Mouse (Mus musculus): Measurements from ENCODE around the gene Slc39a2.
"Not testable (repeated sequence)": the region's sequence is repeated elsewhere in the genome, so short reads cannot be mapped to it uniquely, and the experiment has no call there.

Gene Slc39a2

GRCm38 (mm10) chr14:51892191-51892939, at the start of gene Slc39a2:
Slc39a2 (plus strand) TSS chr14:51892889.
- Histone ChIP-seq H3K36me3 (ENCODE audit: control insufficient read depth, insufficient read depth, low read length, poor library complexity, severe bottlenecking) (peaks cover 9% of the 10 kb centered on the region), H3K27me3 (ENCODE audit: control insufficient read depth, insufficient read depth, low read length, poor library complexity, severe bottlenecking) (no peaks in the 10 kb centered on the region)
- no peak for DNase-seq (ENCODE audit: low read depth, low spot score)

- no peak for DNase-seq (ENCODE audit: low read depth, low spot score)
- Histone ChIP-seq H3K36me3 (ENCODE audit: control insufficient read depth, insufficient read depth, low read length, poor library complexity, severe bottlenecking) (no peaks in the 10 kb centered on the region), H3K27me3 (ENCODE audit: control insufficient read depth, insufficient read depth, low read length, poor library complexity, severe bottlenecking) (no peaks in the 10 kb centered on the region; the same call in 1 of the 2 replicates)
These were observed 48.8 kb upstream of the Slc39a2 start for GRCm38 (mm10) chr14:51843882-51844281.

- DNase-seq (ENCODE audit: low read depth, low spot score): no peak
- H3K27me3 ChIP-seq (ENCODE audit: control insufficient read depth, insufficient read depth, low read length, poor library complexity, severe bottlenecking): no peaks in the 10 kb centered on the region
- H3K36me3 ChIP-seq (ENCODE audit: control insufficient read depth, insufficient read depth, low read length, poor library complexity, severe bottlenecking): no peaks in the 10 kb centered on the region
These were observed 46.1 kb upstream of the Slc39a2 start for GRCm38 (mm10) chr14:51846566-51846965.

GRCm38 (mm10) chr14:51851006-51851405, 41.7 kb upstream of the Slc39a2 start:
- not testable (repeated sequence) for DNase-seq (ENCODE audit: low read depth, low spot score); H3K36me3 ChIP-seq (ENCODE audit: control insufficient read depth, insufficient read depth, low read length, poor library complexity, severe bottlenecking); H3K27me3 ChIP-seq (ENCODE audit: control insufficient read depth, insufficient read depth, low read length, poor library complexity, severe bottlenecking)

GRCm38 (mm10) chr14:51853399-51853798, 39.3 kb upstream of the Slc39a2 start, which contains the start of gene Ear6:
Ear6 (plus strand) TSS chr14:51853699.
- H3K27me3 ChIP-seq (ENCODE audit: control insufficient read depth, insufficient read depth, low read length, poor library complexity, severe bottlenecking): no peaks in the 10 kb centered on the region
- H3K36me3 ChIP-seq (ENCODE audit: control insufficient read depth, insufficient read depth, low read length, poor library complexity, severe bottlenecking): no peaks in the 10 kb centered on the region
- DNase-seq (ENCODE audit: low read depth, low spot score): no peak

- not testable (repeated sequence) for DNase-seq (ENCODE audit: low read depth, low spot score)
These were observed 37.4 kb upstream of the Slc39a2 start for GRCm38 (mm10) chr14:51855280-51855679.

GRCm38 (mm10) chr14:51863603-51864002, 29.1 kb upstream of the Slc39a2 start:
- not testable (repeated sequence) for DNase-seq (ENCODE audit: low read depth, low spot score); H3K27me3 ChIP-seq (ENCODE audit: control insufficient read depth, insufficient read depth, low read length, poor library complexity, severe bottlenecking)

More at GRCm38 (mm10) chr14:51855280-51855679, 37.4 kb upstream of the Slc39a2 start:
- H3K27me3 ChIP-seq (ENCODE audit: control insufficient read depth, insufficient read depth, low read length, poor library complexity, severe bottlenecking); H3K36me3 ChIP-seq (ENCODE audit: control insufficient read depth, insufficient read depth, low read length, poor library complexity, severe bottlenecking): not testable (repeated sequence)

GRCm38 (mm10) chr14:51870756-51871155, 21.9 kb upstream of the Slc39a2 start:
- no peaks in the 10 kb centered on the region for H3K36me3 ChIP-seq (ENCODE audit: control insufficient read depth, insufficient read depth, low read length, poor library complexity, severe bottlenecking)
- no peak for DNase-seq (ENCODE audit: low read depth, low spot score)
- no peaks in the 10 kb centered on the region for H3K27me3 ChIP-seq (ENCODE audit: control insufficient read depth, insufficient read depth, low read length, poor library complexity, severe bottlenecking)

More at GRCm38 (mm10) chr14:51863603-51864002, 29.1 kb upstream of the Slc39a2 start:
- H3K36me3 ChIP-seq (ENCODE audit: control insufficient read depth, insufficient read depth, low read length, poor library complexity, severe bottlenecking): not testable (repeated sequence)

GRCm38 (mm10) chr14:51871741-51872140, 20.9 kb upstream of the Slc39a2 start:
- DNase-seq (ENCODE audit: low read depth, low spot score): no peak
- Histone ChIP-seq H3K36me3 (ENCODE audit: control insufficient read depth, insufficient read depth, low read length, poor library complexity, severe bottlenecking) (no peaks in the 10 kb centered on the region), H3K27me3 (ENCODE audit: control insufficient read depth, insufficient read depth, low read length, poor library complexity, severe bottlenecking) (no peaks in the 10 kb centered on the region)

GRCm38 (mm10) chr14:51877517-51877916, 15.2 kb upstream of the Slc39a2 start:
- DNase-seq (ENCODE audit: low read depth, low spot score): no peak
- Histone ChIP-seq H3K27me3 (ENCODE audit: control insufficient read depth, insufficient read depth, low read length, poor library complexity, severe bottlenecking) (no peaks in the 10 kb centered on the region), H3K36me3 (ENCODE audit: control insufficient read depth, insufficient read depth, low read length, poor library complexity, severe bottlenecking) (no peaks in the 10 kb centered on the region)

- peak; percentile 92 for DNase-seq (ENCODE audit: low read depth, low spot score)
- H3K27me3 ChIP-seq (ENCODE audit: control insufficient read depth, insufficient read depth, low read length, poor library complexity, severe bottlenecking): no peaks in the 10 kb centered on the region
- H3K36me3 ChIP-seq (ENCODE audit: control insufficient read depth, insufficient read depth, low read length, poor library complexity, severe bottlenecking): peaks cover 7% of the 10 kb centered on the region; the same call in 1 of the 2 replicates
These were observed 9.1 kb upstream of the Slc39a2 start for GRCm38 (mm10) chr14:51883527-51884030.

GRCm38 (mm10) chr14:51884031-51884544, 8.6 kb upstream of the Slc39a2 start:
- Histone ChIP-seq H3K36me3 (ENCODE audit: control insufficient read depth, insufficient read depth, low read length, poor library complexity, severe bottlenecking) (peaks cover 7% of the 10 kb centered on the region), H3K27me3 (ENCODE audit: control insufficient read depth, insufficient read depth, low read length, poor library complexity, severe bottlenecking) (no peaks in the 10 kb centered on the region)
- no peak for DNase-seq (ENCODE audit: low read depth, low spot score)

- Histone ChIP-seq H3K27me3 (ENCODE audit: control insufficient read depth, insufficient read depth, low read length, poor library complexity, severe bottlenecking) (no peaks in the 10 kb centered on the region), H3K36me3 (ENCODE audit: control insufficient read depth, insufficient read depth, low read length, poor library complexity, severe bottlenecking) (peaks cover 7% of the 10 kb centered on the region)
- DNase-seq (ENCODE audit: low read depth, low spot score): peak; percentile 99
These were observed 7.9 kb upstream of the Slc39a2 start, which contains the start of gene Mettl17 for GRCm38 (mm10) chr14:51884598-51885331. Mettl17 (plus strand) TSS chr14:51884842.

GRCm38 (mm10) chr14:51886051-51886450, 6.6 kb upstream of the Slc39a2 start:
- DNase-seq (ENCODE audit: low read depth, low spot score): no peak
- Histone ChIP-seq H3K27me3 (ENCODE audit: control insufficient read depth, insufficient read depth, low read length, poor library complexity, severe bottlenecking) (no peaks in the 10 kb centered on the region), H3K36me3 (ENCODE audit: control insufficient read depth, insufficient read depth, low read length, poor library complexity, severe bottlenecking) (peaks cover 11% of the 10 kb centered on the region)

GRCm38 (mm10) chr14:51889833-51890232, 2.9 kb upstream of the Slc39a2 start:
- H3K36me3 ChIP-seq (ENCODE audit: control insufficient read depth, insufficient read depth, low read length, poor library complexity, severe bottlenecking): peaks cover 13% of the 10 kb centered on the region
- no peak for DNase-seq (ENCODE audit: low read depth, low spot score)

More at GRCm38 (mm10) chr14:51889833-51890232, 2.9 kb upstream of the Slc39a2 start:
- no peaks in the 10 kb centered on the region for H3K27me3 ChIP-seq (ENCODE audit: control insufficient read depth, insufficient read depth, low read length, poor library complexity, severe bottlenecking)
